Mouse (Mus musculus) MEL (cell line): Measurements from ENCODE around the gene Peli1. TPM values are rescaled to one million over a fixed set of nuclear protein-coding genes. Genes with fewer than 3 reads are reported as not detected.
A peak's percentile ranks its signal among the peaks of the same experiment; 100 is the strongest.

Source experiments
- DNase-seq: peaks from one replicate; pipeline ENCODE4 v3.0.0; 2011; ENCODE audit warnings: low read depth, low spot score
- H3K27ac ChIP-seq: 2 replicates; pipeline ENCODE4 v1.5.1; 2012; ENCODE audit warnings: low read depth, mild to moderate bottlenecking, control low read depth, low read length, moderate library complexity; ENCODE audit not compliant: control insufficient read depth
- H3K27me3 ChIP-seq, 2 experiments: fragments of 150-350 bp in 1 of 2; sonication (generic) in 1 of 2; 2 replicates each; pipeline ENCODE4 v1.6.1; 2012; ENCODE audit warnings: low read length in 2 of 2, mild to moderate bottlenecking in 2 of 2, improper control_type of control experiment in 1 of 2, moderate library complexity in 1 of 2; ENCODE audit not compliant: insufficient read depth in 2 of 2, control insufficient read depth in 1 of 2
- H3K36me3 ChIP-seq, 2 experiments: 2 replicates each; pipeline ENCODE4 v1.6.1; 2012 to 2014; ENCODE audit warnings: low read length in 2 of 2, improper control_type of control experiment in 1 of 2, inconsistent platforms in 1 of 2, mild to moderate bottlenecking in 1 of 2; ENCODE audit not compliant: insufficient read depth in 2 of 2, control insufficient read depth in 1 of 2
- H3K4me1 ChIP-seq, 2 experiments: fragments of 150-350 bp in 1 of 2; sonication (generic) in 1 of 2; 2 replicates each; pipeline ENCODE4 v1.6.1; 2012; ENCODE audit warnings: low read length in 2 of 2, improper control_type of control experiment in 1 of 2, mild to moderate bottlenecking in 1 of 2; ENCODE audit not compliant: insufficient read depth in 2 of 2, control insufficient read depth in 1 of 2
- H3K4me3 ChIP-seq, 2 experiments: fragments of 150-350 bp in 1 of 2; sonication (generic) in 1 of 2; 2 replicates each; pipeline ENCODE4 v1.5.1; 2012; ENCODE audit warnings: low read depth in 2 of 2, low read length in 2 of 2, mild to moderate bottlenecking in 2 of 2, moderate library complexity in 2 of 2, control low read depth in 1 of 2, improper control_type of control experiment in 1 of 2; ENCODE audit not compliant: control insufficient read depth in 1 of 2, insufficient read depth in 1 of 2
- H3K79me2 ChIP-seq: 2 replicates; pipeline ENCODE4 v1.6.1; 2012; ENCODE audit warnings: mild to moderate bottlenecking, low read length, moderate library complexity; ENCODE audit not compliant: control insufficient read depth, poor library complexity, insufficient read depth
- H3K9ac ChIP-seq: 2 replicates; pipeline ENCODE4 v1.6.1; 2012; ENCODE audit warnings: low read depth, mild to moderate bottlenecking, control low read depth, low read length, moderate library complexity; ENCODE audit not compliant: control insufficient read depth, poor library complexity, severe bottlenecking
- H3K9me3 ChIP-seq: fragments of 150-350 bp; sonication (generic); replicated peaks from 2 replicates; pipeline ENCODE4 v1.6.1; 2012; ENCODE audit warnings: mild to moderate bottlenecking, low read length, improper control_type of control experiment, moderate library complexity; ENCODE audit not compliant: insufficient read depth
- BHLHE40 ChIP-seq: IDR thresholded peaks from 2 replicates; pipeline ENCODE4 v1.6.1; 2012; ENCODE audit warnings: low read depth, mild to moderate bottlenecking, inconsistent platforms, low read length, improper control_type of control experiment, borderline replicate concordance
- CHD1 ChIP-seq: IDR thresholded peaks from 2 replicates; pipeline ENCODE4 v1.6.1; 2012; ENCODE audit warnings: low read depth, mild to moderate bottlenecking, inconsistent platforms, low read length, improper control_type of control experiment
- GATA1 ChIP-seq: IDR thresholded peaks from 2 replicates; pipeline ENCODE4 v1.6.1; 2011; ENCODE audit warnings: low read depth, low read length, improper control_type of control experiment
- HCFC1 ChIP-seq: IDR thresholded peaks from 2 replicates; pipeline ENCODE4 v1.6.1; 2012; ENCODE audit warnings: low read depth, mild to moderate bottlenecking, inconsistent platforms, low read length, improper control_type of control experiment, moderate library complexity
- KAT2A ChIP-seq: conservative IDR thresholded peaks from 2 replicates; pipeline ENCODE4 v1.6.1; 2012; ENCODE audit warnings: low read depth, low read length, improper control_type of control experiment, inconsistent platforms
- MAFK ChIP-seq: IDR thresholded peaks from 2 replicates; pipeline ENCODE4 v1.6.1; 2011; ENCODE audit warnings: low read depth, mild to moderate bottlenecking, low read length, improper control_type of control experiment, borderline replicate concordance
- MAX ChIP-seq: IDR thresholded peaks from 2 replicates; pipeline ENCODE4 v1.6.1; 2011; ENCODE audit warnings: low read length, improper control_type of control experiment
- MEF2A ChIP-seq: IDR thresholded peaks from 2 replicates; pipeline ENCODE4 v1.6.1; 2014; ENCODE audit warnings: low read depth, mild to moderate bottlenecking, inconsistent platforms, low read length, improper control_type of control experiment; ENCODE audit not compliant: poor library complexity, insufficient replicate concordance, severe bottlenecking; ENCODE audit errors: extremely low read depth
- MYB ChIP-seq: IDR thresholded peaks from 2 replicates; pipeline ENCODE4 v1.6.1; 2011; ENCODE audit warnings: mild to moderate bottlenecking, low read depth, low read length, improper control_type of control experiment
- MYC ChIP-seq: IDR thresholded peaks from 2 replicates; pipeline ENCODE4 v1.6.1; 2011; ENCODE audit warnings: low read depth, mild to moderate bottlenecking, low read length, improper control_type of control experiment, moderate library complexity
- POLR2A ChIP-seq, 2 experiments: IDR thresholded peaks; 2 replicates each; pipeline ENCODE4 v1.6.1; 2011 to 2012; ENCODE audit warnings: low read length in 2 of 2, mild to moderate bottlenecking in 2 of 2, control low read depth in 1 of 2, improper control_type of control experiment in 1 of 2, low read depth in 1 of 2, moderate library complexity in 1 of 2; ENCODE audit not compliant: control insufficient read depth in 1 of 2, insufficient read depth in 1 of 2, poor library complexity in 1 of 2
- POLR2AphosphoS5 ChIP-seq: IDR thresholded peaks from 2 replicates; pipeline ENCODE4 v1.6.1; 2012; ENCODE audit warnings: low read depth, borderline replicate concordance, mild to moderate bottlenecking, inconsistent platforms, low read length, moderate library complexity, mixed read lengths
- RAD21 ChIP-seq: IDR thresholded peaks from 2 replicates; pipeline ENCODE4 v1.6.1; 2011; ENCODE audit warnings: mild to moderate bottlenecking, low read depth, low read length, improper control_type of control experiment
- SMC3 ChIP-seq: IDR thresholded peaks from 2 replicates; pipeline ENCODE4 v1.6.1; 2011; ENCODE audit warnings: low read depth, low read length, improper control_type of control experiment
- TAL1 ChIP-seq: IDR thresholded peaks from 2 replicates; pipeline ENCODE4 v1.6.1; 2012; ENCODE audit warnings: mild to moderate bottlenecking, inconsistent platforms, low read length, moderate library complexity, mixed read lengths
- TCF12 ChIP-seq: IDR thresholded peaks from 2 replicates; pipeline ENCODE4 v1.6.1; 2014; ENCODE audit warnings: low read depth, mild to moderate bottlenecking, inconsistent platforms, low read length, improper control_type of control experiment, moderate library complexity
- USF1 ChIP-seq: IDR thresholded peaks from 2 replicates; pipeline ENCODE4 v1.6.1; 2014; ENCODE audit warnings: low read depth, mild to moderate bottlenecking, inconsistent platforms, low read length, improper control_type of control experiment, moderate library complexity
- polyA plus RNA-seq, 2 experiments: library from polyadenylated mRNA; stranded (reverse) in 1 of 2; unstranded in 1 of 2; fragments of >175 nt in 1 of 2; fragments of >200 nt in 1 of 2; gene quantifications; 2 replicates each; pipeline versions ENCODE4 v1.2.1 to v1.2.4; 2012; ENCODE audit warnings: low replicate concordance in 2 of 2, low read depth in 1 of 2; ENCODE audit not compliant: insufficient read length in 2 of 2, insufficient read depth in 1 of 2, missing spikeins in 1 of 2
- total RNA-seq: library from RNA; depleted of rRNA; stranded (reverse); fragments of 300-350 nt; gene quantifications from 2 replicates; pipeline ENCODE4 v1.2.3, GENCODE M21; 2012

Gene Peli1
- total and polyA plus RNA-seq, 3 experiments = 7.5 to 11.6 TPM; not detected in 1

DNA sequence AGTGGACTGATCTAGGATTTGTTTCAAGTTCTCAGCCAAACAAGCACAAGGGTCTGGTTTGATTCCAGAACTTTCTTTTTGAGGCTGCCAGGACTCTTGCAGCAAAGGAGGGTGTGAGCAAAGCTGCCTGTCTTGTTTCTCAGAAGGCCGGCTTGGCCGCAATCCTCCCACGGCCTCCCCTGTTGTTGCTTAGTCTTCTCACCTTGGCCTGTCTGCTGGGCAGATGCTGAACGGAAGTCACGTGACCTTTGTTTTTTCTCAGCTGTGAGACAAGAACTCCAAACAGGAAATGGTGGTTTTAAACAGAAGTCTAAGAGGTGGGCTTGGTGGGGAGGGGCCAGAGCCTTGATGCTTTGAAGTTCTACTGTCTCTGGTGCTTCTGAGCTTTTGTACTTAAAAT lies 83.3 kb downstream of the Peli1 start (continued):
- TF ChIP-seq MEF2A = no peak

DNA sequence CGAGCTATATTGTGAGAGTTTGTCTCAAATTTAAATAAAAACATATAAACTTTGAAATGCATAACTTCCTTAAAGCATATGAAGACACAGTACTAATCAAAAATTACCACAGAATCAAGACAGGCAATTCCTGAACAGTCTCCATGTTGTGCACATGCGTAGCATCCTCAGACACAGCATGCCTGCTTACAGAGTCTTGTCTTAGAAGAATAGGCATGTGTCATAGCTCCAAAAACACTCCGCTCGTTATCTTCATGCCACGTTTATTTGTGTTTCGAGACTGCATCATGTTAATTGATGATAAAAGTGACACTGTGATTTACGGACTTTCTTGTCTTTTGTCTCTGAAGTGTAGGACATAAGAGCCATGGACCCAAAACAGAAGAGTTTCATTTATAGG lies 84.0 kb downstream of the Peli1 start:
- H3K27ac ChIP-seq = no peak overlapping the region
- H3K9ac ChIP-seq = no peak overlapping the region
- peaks cover 23 to 43% of the 10 kb centered on the region in 2 experiments for H3K4me1 ChIP-seq
- no peaks in the 10 kb centered on the region for H3K27me3 ChIP-seq
- no peaks in the 10 kb centered on the region for H3K79me2 ChIP-seq
- no peak overlapping the region for H3K4me3 ChIP-seq
- no peak for DNase-seq
- no peaks in the 10 kb centered on the region for H3K9me3 ChIP-seq
- 0 out of 2 replicates have a peak, but pooled peaks have one; percentile 13 for TF ChIP-seq USF1
- TF ChIP-seq TCF12 = no peak
- TF ChIP-seq, all 39 proteins: peak for 1
- H3K36me3 ChIP-seq = peaks cover 0 to 40% of the 10 kb centered on the region in 2 experiments; a peak in 2 of 4 replicates

DNA sequence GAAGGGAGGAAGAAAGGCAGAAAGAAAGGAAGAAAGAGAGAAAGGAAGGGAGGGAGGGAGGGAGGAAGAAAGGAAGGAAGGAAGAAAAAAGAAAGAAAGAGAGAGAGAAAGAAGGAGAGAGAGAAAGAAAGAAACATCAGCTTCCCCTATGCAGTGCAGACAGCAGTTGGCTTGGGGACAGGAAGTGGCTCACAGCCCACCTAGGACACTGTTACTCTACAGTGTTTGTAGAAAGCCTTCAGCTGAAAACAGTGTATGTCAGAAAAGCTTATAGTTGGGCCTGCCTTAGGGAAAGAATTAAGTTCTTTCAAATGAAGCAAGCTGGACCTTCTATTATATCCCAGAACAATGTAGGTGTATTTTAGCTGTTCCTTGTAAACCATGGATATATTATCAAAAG lies 85.4 kb downstream of the Peli1 start:
- no peak overlapping the region for H3K27ac ChIP-seq
- H3K9ac ChIP-seq = no peak overlapping the region
- no peaks in the 10 kb centered on the region for H3K27me3 ChIP-seq
- H3K9me3 ChIP-seq = no peaks in the 10 kb centered on the region
- DNase-seq = no peak
- H3K4me1 ChIP-seq = peaks cover 28 to 45% of the 10 kb centered on the region in 2 experiments
- TF ChIP-seq CHD1 (no peak), MYB (no peak), TAL1 (no peak), MAX (no peak), POLR2AphosphoS5 (no peak), KAT2A (no peak), RAD21 (no peak), MYC (no peak), POLR2A (IDR thresholded peaks at IDR 0.05; ENCODE audit: control insufficient read depth in 1 of 2, insufficient read depth in 1 of 2, low read depth in 1 of 2, low read length in 2 of 2, poor library complexity in 1 of 2) (no peak), GATA1 (no peak), SMC3 (no peak), MAFK (no peak), BHLHE40 (no peak), TCF12 (no peak), HCFC1 (no peak)
- no peak overlapping the region for H3K4me3 ChIP-seq
- no peaks in the 10 kb centered on the region for H3K79me2 ChIP-seq
- peaks cover 0 to 41% of the 10 kb centered on the region in 2 experiments; a peak in 2 of 4 replicates for H3K36me3 ChIP-seq
